In the genomic region with DNA sequence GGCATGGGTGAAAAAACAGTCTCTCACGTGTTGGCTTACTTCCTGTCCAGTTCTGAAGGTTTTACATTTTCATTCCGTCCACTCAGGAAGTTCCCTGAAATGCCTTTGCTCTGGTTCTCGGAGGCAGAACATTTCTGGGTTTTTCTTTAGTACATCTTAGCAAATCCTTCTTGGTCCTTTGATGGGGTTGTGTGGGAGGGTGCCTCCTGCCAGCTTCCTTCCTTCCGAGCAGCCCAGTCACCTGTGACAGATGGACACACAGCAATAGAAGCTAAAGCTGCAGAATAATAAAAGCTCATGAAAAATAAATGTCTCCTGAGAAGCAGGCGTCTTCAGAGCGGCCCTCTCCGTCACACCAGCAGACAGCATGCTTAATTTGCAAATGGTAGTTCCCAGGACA, we compare ENCODE assay signal across 13 mouse cellular contexts.
"Had no signal": no experiment of that assay in that cellular context is flagged by ENCODE, and none has a peak within 500 bp of the region (broad histone marks: within the 10 kb centered on the region; RNA-seq: fewer than 3 reads in every experiment).

No protein-coding gene starts in this region.

- DNase-seq: kidney, adult 2 months; kidney, postnatal 25 days; layer of hippocampus, adult 9-11 months; liver; lung, adult 18-20 months; lung, postnatal 10 days; lung, postnatal 36 days; midbrain, embryonic 14.5 days; retina, postnatal 1 day; spleen, adult 18-20 months; thymus, adult 2 months; thymus, postnatal 14 days; thymus, postnatal 4 days had no signal
